Mouse (Mus musculus): ENCODE results near the gene Uhrf2.

GRCm38 (mm10) chr19:30051479-30051878, 21.2 kb downstream of the Uhrf2 start:
- no peak for TF ChIP-seq TAL1 (conservative IDR thresholded peaks at IDR 0.05; ENCODE audit: low read depth, low read length)
- TF ChIP-seq GATA1 (IDR thresholded peaks at IDR 0.05; ENCODE audit: borderline replicate concordance, low read length) = no peak
